Mouse (Mus musculus): ENCODE results near the gene Kng2.

- TF ChIP-seq GATA1 (IDR thresholded peaks at IDR 0.05; ENCODE audit: borderline replicate concordance, low read length) (no peak), FLI1 (IDR thresholded peaks at IDR 0.05; ENCODE audit: low read length) (no peak)
Observed at GRCm38 (mm10) chr16:23025111-23025510, 4.2 kb downstream of the Kng2 start.

All from megakaryocyte, embryonic 14.5 days (primary cell).